ENCODE assay signal across 18 mouse cellular contexts in the genomic region with DNA sequence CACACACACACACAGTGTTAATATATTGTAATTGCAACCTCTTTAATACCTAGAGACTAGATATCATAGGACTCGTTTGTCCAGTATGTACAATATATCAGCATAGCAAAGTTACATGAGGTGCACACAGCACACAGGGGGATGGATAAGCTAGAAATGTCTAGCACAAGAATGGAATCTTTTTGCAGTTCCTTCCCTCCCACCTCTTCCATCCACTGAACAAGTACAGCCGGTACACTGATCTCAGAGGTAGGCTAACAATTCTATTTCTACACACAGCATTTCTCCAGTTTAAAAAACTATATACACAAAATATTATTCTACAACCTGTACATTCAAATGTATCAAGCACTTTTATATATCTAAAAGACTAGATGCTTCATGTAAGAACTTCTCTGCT.
DNase-seq lines count a peak whose midpoint lies in the region; ATAC-seq and TF ChIP-seq lines count a peak whose summit lies in the region.
"Had no signal": no experiment of that assay in that cellular context is flagged by ENCODE, and none has a peak within 500 bp of the region (broad histone marks: within the 10 kb centered on the region; RNA-seq: fewer than 3 reads in every experiment).

No protein-coding gene starts in this region.

- no peak for TF ChIP-seq CTCF in gastrocnemius, adult 2 months (IDR thresholded peaks at IDR 0.05)

- intact Hi-C loops in gastrocnemius, adult 2 months (cut with DNase I), result no loop called here

- H3K4me3 ChIP-seq in gastrocnemius, adult 2 months, result no peak overlapping the region
- H3K4me3 ChIP-seq: embryonic facial prominence, embryonic 10.5 days; embryonic facial prominence, embryonic 12.5 days; forebrain, embryonic 13.5 days; forebrain, embryonic 15.5 days had no signal

- no peak for DNase-seq in gastrocnemius, adult 2 months
- DNase-seq in gastrocnemius, adult 18-20 months (ENCODE audit: low spot score), result no peak
- peak; percentile 23 for DNase-seq in right cerebral cortex, adult 18-20 months
- DNase-seq in right cerebral cortex, postnatal 10 days (ENCODE audit: low spot score in 2 of 2), result no peak
- peak; percentile 42 for DNase-seq in telencephalon, adult 2 months (ENCODE audit: low read depth, low spot score)
- DNase-seq: adrenal gland, adult 2 months; adrenal gland, postnatal 10 days; adrenal gland, postnatal 25 days; cerebellum, adult 11-12 months; cerebellum, adult 2 months; cerebellum, adult 9-10 months; cerebellum, postnatal 10 days; cerebellum, postnatal 25 days had no signal

- H3K27ac ChIP-seq in gastrocnemius, adult 2 months, result peak overlapping the region; percentile 73
- H3K27ac ChIP-seq: embryonic facial prominence, embryonic 10.5 days; embryonic facial prominence, embryonic 12.5 days; forebrain, embryonic 13.5 days; forebrain, embryonic 15.5 days had no signal

- ATAC-seq in granulocyte monocyte progenitor cell, adult 5-6 weeks (replicated peaks; ENCODE audit: poor library complexity, severe bottlenecking), result no peak
- ATAC-seq: forebrain, embryonic 13.5 days; forebrain, embryonic 15.5 days had no signal

Comparison
In these comparisons a context has a peak if more than half of its experiments do, and no peak if none do; other contexts are left out.
1. DNase-seq: peak in right cerebral cortex, adult 18-20 months (single experiment) and telencephalon, adult 2 months (single experiment); none in gastrocnemius, adult 2 months (single experiment), gastrocnemius, adult 18-20 months (single experiment) and right cerebral cortex, postnatal 10 days (0 of 2).